ENCODE assay signal across 27 mouse cellular contexts in genomic region chrX:14294890-14295289, GRCm38 (mm10).
"Had no signal": no experiment of that assay in that cellular context is flagged by ENCODE, and none has a peak within 500 bp of the region (broad histone marks: within the 10 kb centered on the region; RNA-seq: fewer than 3 reads in every experiment).

No protein-coding gene starts in this region.

- H3K4me3 ChIP-seq: heart, embryonic 13.5 days; heart, embryonic 15.5 days; hindbrain, embryonic 10.5 days; hindbrain, embryonic 12.5 days; hindbrain, embryonic 13.5 days; hindbrain, embryonic 15.5 days; intestine, embryonic 15.5 days; kidney, embryonic 15.5 days; layer of hippocampus, adult 2 months; left cerebral cortex, adult 2 months had no signal

- H3K27ac ChIP-seq: heart, embryonic 13.5 days; heart, embryonic 15.5 days; hindbrain, embryonic 10.5 days; hindbrain, embryonic 12.5 days; hindbrain, embryonic 13.5 days; hindbrain, embryonic 14.5 days; hindbrain, embryonic 15.5 days; hindbrain, postnatal 0 days; intestine, embryonic 15.5 days; kidney, embryonic 15.5 days; kidney, postnatal 0 days; layer of hippocampus, adult 2 months; left cerebral cortex, adult 2 months had no signal

- DNase-seq: heart, postnatal 10 days; heart, postnatal 36 days; heart, postnatal 4 days; kidney, adult 11 months; kidney, adult 18-20 months; kidney, adult 2 months; kidney, adult 8-10 months; kidney, adult 9 months; kidney, postnatal 10 days; kidney, postnatal 14 days; kidney, postnatal 36 days; kidney, postnatal 4 days; layer of hippocampus, adult 9-11 months; layer of hippocampus, postnatal 36 days had no signal
